ENCODE assay signal across 17 mouse cellular contexts in genomic region chr19:14585731-14586130, GRCm38 (mm10). TPM values are rescaled to one million over a fixed set of nuclear protein-coding genes. Genes with fewer than 3 reads are reported as not detected.
DNase-seq lines count a peak whose midpoint lies in the region; ATAC-seq and TF ChIP-seq lines count a peak whose summit lies in the region.
"Had no signal": no experiment of that assay in that cellular context is flagged by ENCODE, and none has a peak within 500 bp of the region (broad histone marks: within the 10 kb centered on the region; RNA-seq: fewer than 3 reads in every experiment).

No protein-coding gene starts in this region.

- 91% methylated on average over 4 of the region's 4 CpGs for WGBS in midbrain, embryonic 11.5 days
- 95% methylated on average over 4 of the region's 4 CpGs for WGBS in midbrain, embryonic 13.5 days

- no peak for ATAC-seq in midbrain, embryonic 11.5 days (ENCODE audit: low FRiP score)
- ATAC-seq in midbrain, embryonic 13.5 days = no peak
- ATAC-seq: forebrain, embryonic 13.5 days; intestine, postnatal 0 days; midbrain, embryonic 15.5 days had no signal

- peak overlapping the region; percentile 25; the same call in 1 of the 2 replicates for H3K27ac ChIP-seq in layer of hippocampus, adult 2 months
- no peak overlapping the region for H3K27ac ChIP-seq in midbrain, embryonic 11.5 days (ENCODE audit: low read depth, low read length)
- no peak overlapping the region for H3K27ac ChIP-seq in midbrain, embryonic 13.5 days
- H3K27ac ChIP-seq in brown adipose tissue, adult 24 weeks (replicated peaks; ENCODE audit: low read depth, low read length) = peak overlapping the region; percentile 67
- H3K27ac ChIP-seq: forebrain, embryonic 13.5 days; heart, embryonic 10.5 days; limb, embryonic 10.5 days; lung, embryonic 15.5 days; midbrain, embryonic 15.5 days; neural tube, embryonic 12.5 days had no signal

- no peak overlapping the region for H3K4me2 ChIP-seq in midbrain, embryonic 11.5 days
- H3K4me2 ChIP-seq in midbrain, embryonic 13.5 days (replicated peaks) = no peak overlapping the region
- H3K4me2 ChIP-seq: forebrain, embryonic 13.5 days; lung, embryonic 15.5 days; midbrain, embryonic 15.5 days; neural tube, embryonic 12.5 days had no signal

- no peaks in the 10 kb centered on the region; the same call in 1 of the 2 replicates for H3K36me3 ChIP-seq in midbrain, embryonic 11.5 days (ENCODE audit: control insufficient read depth, insufficient read depth, low read length)
- H3K36me3 ChIP-seq in midbrain, embryonic 13.5 days = peaks cover 12% of the 10 kb centered on the region

- H3K9me3 ChIP-seq in midbrain, embryonic 11.5 days (ENCODE audit: control insufficient read depth, low read length) = no peaks in the 10 kb centered on the region
- peaks cover 4% of the 10 kb centered on the region; the same call in 1 of the 2 replicates for H3K9me3 ChIP-seq in midbrain, embryonic 13.5 days
- H3K9me3 ChIP-seq: forebrain, embryonic 13.5 days; heart, embryonic 10.5 days; limb, embryonic 10.5 days; lung, embryonic 15.5 days; midbrain, embryonic 15.5 days; neural tube, embryonic 12.5 days had no signal

- no peak overlapping the region for H3K4me3 ChIP-seq in layer of hippocampus, adult 2 months
- H3K4me3 ChIP-seq in midbrain, embryonic 11.5 days (ENCODE audit: low read depth, low read length) = no peak overlapping the region
- H3K4me3 ChIP-seq in midbrain, embryonic 13.5 days (replicated peaks) = no peak overlapping the region
- H3K4me3 ChIP-seq in brown adipose tissue, adult 24 weeks (ENCODE audit: insufficient read depth, low read depth, low read length) = no peak overlapping the region
- H3K4me3 ChIP-seq: forebrain, embryonic 13.5 days; heart, embryonic 10.5 days; limb, embryonic 10.5 days; lung, embryonic 15.5 days; midbrain, embryonic 15.5 days; neural tube, embryonic 12.5 days had no signal

- H3K4me1 ChIP-seq in midbrain, embryonic 11.5 days (ENCODE audit: control insufficient read depth, insufficient read depth, low read length) = peaks cover 9% of the 10 kb centered on the region
- peaks cover 40% of the 10 kb centered on the region for H3K4me1 ChIP-seq in midbrain, embryonic 13.5 days (replicated peaks)
- peaks cover 7% of the 10 kb centered on the region; the same call in 1 of the 2 replicates for H3K4me1 ChIP-seq in brown adipose tissue, adult 24 weeks (ENCODE audit: control insufficient read depth, insufficient read depth, insufficient read length, low read length)

- DNase-seq in layer of hippocampus, adult 2 months (ENCODE audit: low spot score in 2 of 2) = no peak
- no peak for DNase-seq in layer of hippocampus, postnatal 14 days (ENCODE audit: low spot score in 2 of 2)
- DNase-seq in midbrain, embryonic 11.5 days (ENCODE audit: low spot score, missing footprints) = peak; percentile 47
- DNase-seq in skeletal muscle tissue, adult 2 months (ENCODE audit: low read depth, low spot score) = peak; percentile 73
- DNase-seq in left cerebral cortex, adult 11 months (ENCODE audit: low spot score) = no peak
- DNase-seq: cerebellum, adult 9-10 months; layer of hippocampus, adult 9-11 months; right cerebral cortex, postnatal 25 days had no signal

- no peaks in the 10 kb centered on the region for H3K27me3 ChIP-seq in midbrain, embryonic 11.5 days (ENCODE audit: control insufficient read depth, insufficient read depth, low read length)
- peaks cover 12% of the 10 kb centered on the region; the same call in 1 of the 2 replicates for H3K27me3 ChIP-seq in midbrain, embryonic 13.5 days
- H3K27me3 ChIP-seq: lung, embryonic 15.5 days; midbrain, embryonic 15.5 days; neural tube, embryonic 12.5 days had no signal

- no peak for TF ChIP-seq CTCF in layer of hippocampus, adult 2 months (conservative IDR thresholded peaks at IDR 0.05)

- no peak overlapping the region for H3K9ac ChIP-seq in midbrain, embryonic 11.5 days (ENCODE audit: low read length)
- H3K9ac ChIP-seq in midbrain, embryonic 13.5 days (replicated peaks) = no peak overlapping the region
- H3K9ac ChIP-seq: forebrain, embryonic 13.5 days; lung, embryonic 15.5 days; midbrain, embryonic 15.5 days; neural tube, embryonic 12.5 days had no signal

RNA-seq across cellular contexts. Expression of gene Tle4, which starts 12.1 kb away (rescaled TPM):
- 10 to 100 TPM; 40.9 to 41.7 TPM for total RNA-seq in layer of hippocampus, adult 2 months (2021)
- 10 to 100 TPM; 36.1 to 37.5 TPM for total RNA-seq in layer of hippocampus, postnatal 14 days (2021)
- polyA plus RNA-seq in midbrain, embryonic 11.5 days (2014; fragmentation: Nextera tagmentation; extraction: Ambion mirVana) = 36.5 and 38.8 TPM in 2 replicates
- polyA plus RNA-seq in midbrain, embryonic 13.5 days (2015; fragmentation: Nextera tagmentation; extraction: Ambion mirVana) = 35.4 and 36.1 TPM in 2 replicates
- polyA plus RNA-seq in brown adipose tissue, adult 24 weeks (2012; ENCODE audit: insufficient read depth, insufficient read length, missing spikeins) = 3.8 and 4.8 TPM in 2 replicates

Comparison
In these comparisons a context has a peak if more than half of its experiments do, and no peak if none do; other contexts are left out.
1. DNase-seq: peak in midbrain, embryonic 11.5 days (single experiment) and skeletal muscle tissue, adult 2 months (single experiment); none in layer of hippocampus, adult 2 months (0 of 2), layer of hippocampus, postnatal 14 days (0 of 2) and left cerebral cortex, adult 11 months (single experiment).
2. H3K27ac ChIP-seq: peak in layer of hippocampus, adult 2 months (single experiment) and brown adipose tissue, adult 24 weeks (single experiment); none in midbrain, embryonic 11.5 days (single experiment) and midbrain, embryonic 13.5 days (single experiment).